In the genomic region with DNA sequence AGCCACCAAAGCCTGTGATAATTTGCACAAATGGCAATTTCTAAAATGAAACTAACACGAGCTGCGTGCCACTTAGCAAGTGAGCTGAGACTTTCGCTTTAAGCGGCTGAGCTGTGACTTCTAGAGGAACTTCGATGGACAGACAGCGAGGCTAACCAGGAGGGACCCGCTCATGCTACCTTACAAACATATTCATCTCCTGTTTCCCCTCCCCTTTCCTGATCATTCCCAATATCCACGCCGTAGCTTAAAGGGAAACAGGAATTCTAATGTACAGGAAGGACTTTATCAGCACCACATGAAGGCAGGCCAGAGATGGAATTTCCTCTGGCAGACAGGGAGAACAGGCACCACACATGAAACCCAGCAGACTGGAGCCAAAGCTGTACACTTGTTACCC, we compare ENCODE assay signal across 10 mouse cellular contexts. TPM values are rescaled to one million over a fixed set of nuclear protein-coding genes. Genes with fewer than 3 reads are reported as not detected.
DNase-seq lines count a peak whose midpoint lies in the region; ATAC-seq and TF ChIP-seq lines count a peak whose summit lies in the region.
"Had no signal": no experiment of that assay in that cellular context is flagged by ENCODE, and none has a peak within 500 bp of the region (broad histone marks: within the 10 kb centered on the region; RNA-seq: fewer than 3 reads in every experiment).

No protein-coding gene starts in this region.

- ATAC-seq in forebrain, embryonic 15.5 days (replicated peaks), result no peak
- ATAC-seq in neural tube, embryonic 15.5 days (ENCODE audit: low FRiP score), result no peak
- ATAC-seq in kidney, embryonic 16.5 days (ENCODE audit: low FRiP score, low TSS enrichment), result no peak
- ATAC-seq in erythroblast, adult 5-6 weeks (replicated peaks; ENCODE audit: low FRiP score, poor library complexity, severe bottlenecking), result no peak

- H3K27me3 ChIP-seq in forebrain, embryonic 15.5 days, result no peaks in the 10 kb centered on the region
- peaks cover 3% of the 10 kb centered on the region for H3K27me3 ChIP-seq in forebrain, embryonic 10.5 days (ENCODE audit: poor library complexity, severe bottlenecking)
- no peaks in the 10 kb centered on the region for H3K27me3 ChIP-seq in neural tube, embryonic 15.5 days (replicated peaks)
- no peaks in the 10 kb centered on the region for H3K27me3 ChIP-seq in kidney, embryonic 16.5 days (ENCODE audit: insufficient read depth, low read length)
- H3K27me3 ChIP-seq: liver, embryonic 13.5 days had no signal

- no peak for TF ChIP-seq CTCF in layer of hippocampus, adult 2 months (conservative IDR thresholded peaks at IDR 0.05)

- no peaks in the 10 kb centered on the region for H3K9me3 ChIP-seq in forebrain, embryonic 15.5 days
- H3K9me3 ChIP-seq in forebrain, embryonic 10.5 days, result no peaks in the 10 kb centered on the region
- H3K9me3 ChIP-seq in neural tube, embryonic 15.5 days (replicated peaks), result no peaks in the 10 kb centered on the region
- no peaks in the 10 kb centered on the region for H3K9me3 ChIP-seq in kidney, embryonic 16.5 days (ENCODE audit: low read length)
- H3K9me3 ChIP-seq: liver, embryonic 13.5 days had no signal

- H3K9ac ChIP-seq in forebrain, embryonic 15.5 days (replicated peaks), result no peak overlapping the region
- H3K9ac ChIP-seq in neural tube, embryonic 15.5 days (replicated peaks), result no peak overlapping the region
- no peak overlapping the region for H3K9ac ChIP-seq in kidney, embryonic 16.5 days (replicated peaks; ENCODE audit: low read length)
- H3K9ac ChIP-seq: liver, embryonic 13.5 days had no signal

- H3K36me3 ChIP-seq in forebrain, embryonic 15.5 days, result peaks cover 11% of the 10 kb centered on the region; the same call in 1 of the 2 replicates
- H3K36me3 ChIP-seq in forebrain, embryonic 10.5 days (replicated peaks), result peaks cover 45% of the 10 kb centered on the region
- H3K36me3 ChIP-seq in neural tube, embryonic 15.5 days, result no peaks in the 10 kb centered on the region
- peaks cover 7% of the 10 kb centered on the region; the same call in 1 of the 2 replicates for H3K36me3 ChIP-seq in kidney, embryonic 16.5 days (ENCODE audit: insufficient read depth, low read length)
- H3K36me3 ChIP-seq: liver, embryonic 13.5 days had no signal

- 83% methylated on average over 9 of the region's 9 CpGs for WGBS in forebrain, embryonic 15.5 days
- 88% methylated on average over 9 of the region's 9 CpGs for WGBS in forebrain, embryonic 10.5 days
- WGBS in neural tube, embryonic 15.5 days, result 90% methylated on average over 9 of the region's 9 CpGs
- WGBS in kidney, embryonic 16.5 days, result 66% methylated on average over 9 of the region's 9 CpGs

- DNase-seq in forebrain, embryonic 10.5 days (ENCODE audit: extremely low spot score, low spot score), result no peak
- no peak for DNase-seq in neural tube, embryonic 10.5 days (ENCODE audit: extremely low spot score, low spot score)
- no peak for DNase-seq in layer of hippocampus, adult 2 months (ENCODE audit: low spot score in 2 of 2)
- no peak for DNase-seq in thymus, postnatal 25 days
- DNase-seq: cerebellum, adult 9-11 months; liver, embryonic 13.5 days had no signal

- H3K4me2 ChIP-seq in forebrain, embryonic 15.5 days (replicated peaks), result peak overlapping the region; percentile 21
- peak overlapping the region; percentile 7; the same call in 1 of the 2 replicates for H3K4me2 ChIP-seq in neural tube, embryonic 15.5 days
- peak overlapping the region; percentile 28 for H3K4me2 ChIP-seq in kidney, embryonic 16.5 days (replicated peaks; ENCODE audit: low read depth, low read length)
- H3K4me2 ChIP-seq: liver, embryonic 13.5 days had no signal

- no peak overlapping the region for H3K27ac ChIP-seq in forebrain, embryonic 15.5 days (replicated peaks)
- no peak overlapping the region for H3K27ac ChIP-seq in forebrain, embryonic 10.5 days
- no peak overlapping the region for H3K27ac ChIP-seq in neural tube, embryonic 15.5 days (replicated peaks)
- peak overlapping the region; percentile 26; the same call in 1 of the 2 replicates for H3K27ac ChIP-seq in kidney, embryonic 16.5 days (ENCODE audit: low read length)
- no peak overlapping the region for H3K27ac ChIP-seq in layer of hippocampus, adult 2 months
- H3K27ac ChIP-seq: liver, embryonic 13.5 days had no signal

- peaks cover 75% of the 10 kb centered on the region for H3K4me1 ChIP-seq in forebrain, embryonic 15.5 days
- H3K4me1 ChIP-seq in forebrain, embryonic 10.5 days, result peaks cover 53% of the 10 kb centered on the region
- H3K4me1 ChIP-seq in neural tube, embryonic 15.5 days, result peaks cover 20% of the 10 kb centered on the region
- peaks cover 52% of the 10 kb centered on the region for H3K4me1 ChIP-seq in kidney, embryonic 16.5 days (ENCODE audit: insufficient read depth, low read length)
- H3K4me1 ChIP-seq: liver, embryonic 13.5 days had no signal

- no peak overlapping the region for H3K4me3 ChIP-seq in forebrain, embryonic 15.5 days
- no peak overlapping the region for H3K4me3 ChIP-seq in forebrain, embryonic 10.5 days
- no peak overlapping the region for H3K4me3 ChIP-seq in neural tube, embryonic 15.5 days (replicated peaks)
- peak overlapping the region; percentile 4; the same call in 1 of the 2 replicates for H3K4me3 ChIP-seq in kidney, embryonic 16.5 days (ENCODE audit: low read length)
- H3K4me3 ChIP-seq in layer of hippocampus, adult 2 months, result no peak overlapping the region
- H3K4me3 ChIP-seq: liver, embryonic 13.5 days had no signal

RNA-seq across cellular contexts. Expression of a gene that starts 15.9 kb away (rescaled TPM):
- polyA plus RNA-seq in forebrain, embryonic 15.5 days (2015; fragmentation: Nextera tagmentation; extraction: Ambion mirVana), result 155 and 167 TPM in 2 replicates
- 32.5 TPM in 2 replicates for polyA plus RNA-seq in forebrain, embryonic 10.5 days (2016; fragmentation: Nextera tagmentation; extraction: Ambion mirVana)
- polyA plus RNA-seq in neural tube, embryonic 15.5 days (2015; fragmentation: Nextera tagmentation; extraction: Ambion mirVana), result 74.4 and 95.5 TPM in 2 replicates
- 72.6 and 90.3 TPM in 2 replicates for polyA plus RNA-seq in kidney, embryonic 16.5 days (2015; fragmentation: Nextera tagmentation; extraction: Ambion mirVana)
- total RNA-seq in erythroblast, adult 5-6 weeks (2015; ENCODE audit: low replicate concordance), result 0.63 TPM in 1 of 2 replicates, not detected in the other
- total RNA-seq in erythroblast, adult 5-6 weeks (2017; ENCODE audit: low replicate concordance), result not detected in 2 replicates
- total RNA-seq in layer of hippocampus, adult 2 months (2021), result 10 to 100 TPM; 43.2 to 45.9 TPM
